Mouse (Mus musculus) hindbrain, embryonic 15.5 days (tissue): ENCODE measurements around the gene Acoxl. TPM values are rescaled to one million over a fixed set of nuclear protein-coding genes. Genes with fewer than 3 reads are reported as not detected.

ENCODE experiments used
- ATAC-seq: fragments of 200-750 bp; cut with Nextera tagmentation; 2 replicates; pipeline ENCODE4 v1.8.0; 2017; ENCODE audit warnings: low read depth, moderate number of reproducible peaks, moderate TSS enrichment; ENCODE audit not compliant: low FRiP score
- H3K27ac ChIP-seq: fragments of 300-500 bp; sonication (generic); replicated peaks from 2 replicates; pipeline ENCODE4 v1.5.1; 2015; ENCODE audit warnings: mild to moderate bottlenecking, inconsistent platforms
- H3K27me3 ChIP-seq: fragments of 300-500 bp; sonication (generic); 2 replicates; pipeline ENCODE4 v1.6.1; 2015; ENCODE audit warnings: control low read depth, inconsistent platforms
- H3K36me3 ChIP-seq: fragments of 300-500 bp; sonication (generic); 2 replicates; pipeline ENCODE4 v1.6.1; 2015; ENCODE audit warnings: control low read depth, inconsistent platforms
- H3K4me1 ChIP-seq: fragments of 300-500 bp; sonication (generic); replicated peaks from 2 replicates; pipeline ENCODE4 v1.6.1; 2015; ENCODE audit warnings: control low read depth, inconsistent platforms
- H3K4me2 ChIP-seq: fragments of 300-500 bp; sonication (generic); 2 replicates; pipeline ENCODE4 v1.6.1; 2015; ENCODE audit warnings: moderate library complexity, mild to moderate bottlenecking, inconsistent platforms
- H3K4me3 ChIP-seq: fragments of 300-500 bp; sonication (generic); 2 replicates; pipeline ENCODE4 v1.5.1; 2015; ENCODE audit warnings: mild to moderate bottlenecking, inconsistent platforms
- H3K9ac ChIP-seq: fragments of 300-500 bp; sonication (generic); 2 replicates; pipeline ENCODE4 v1.6.1; 2015; ENCODE audit warnings: inconsistent platforms
- H3K9me3 ChIP-seq: fragments of 300-500 bp; sonication (generic); 2 replicates; pipeline ENCODE4 v1.6.1; 2016; ENCODE audit warnings: control low read depth, inconsistent platforms
- WGBS: fragments of 180-500 bp; shearing (Covaris S2); methylation state at CpG from one replicate; pipeline ENCODE4 v1.1.7; 2015; 5-methylcytosine and 5-hydroxymethylcytosine counted together
- polyA plus RNA-seq: library from polyadenylated mRNA; unstranded; fragments of >200 nt; fragmentation: Nextera tagmentation; extraction: Ambion mirVana; gene quantifications from 2 replicates; pipeline ENCODE4 v1.2.1, GENCODE M21; 2015

The Acoxl gene
- polyA plus RNA-seq, 1 experiment from 2014 or later: not detected

DNA sequence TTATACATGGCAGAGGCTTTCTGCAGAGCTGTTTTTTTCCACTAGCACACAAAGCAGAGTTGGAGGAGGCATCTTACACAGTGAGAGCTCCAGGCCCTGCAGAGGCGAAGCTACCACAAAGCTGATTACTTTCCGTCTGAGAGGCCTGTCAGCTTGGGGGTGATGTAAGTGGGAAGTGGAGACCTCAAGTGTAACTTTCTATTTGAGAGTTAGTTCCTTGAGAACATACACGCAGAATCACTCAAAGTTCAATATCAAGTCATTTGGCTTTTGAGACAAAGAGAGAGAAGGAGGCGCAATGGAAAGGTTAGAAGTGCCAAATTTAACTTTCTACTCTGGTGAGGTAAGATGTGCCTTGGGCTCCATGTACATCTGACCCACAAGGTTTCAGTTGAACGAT is 234.3 kb downstream of the Acoxl start:
- Histone ChIP-seq H3K27ac (no peak overlapping the region), H3K4me1 (no peaks in the 10 kb centered on the region), H3K4me2 (no peak overlapping the region), H3K27me3 (no peaks in the 10 kb centered on the region), H3K9ac (no peak overlapping the region), H3K36me3 (no peaks in the 10 kb centered on the region), H3K4me3 (no peak overlapping the region), H3K9me3 (no peaks in the 10 kb centered on the region)
- ATAC-seq: no peak
- 82% methylated on average over 5 of the region's 5 CpGs for WGBS

GRCm38 (mm10) chr2:128073603-128074002 is 234.9 kb downstream of the Acoxl start:
- Histone ChIP-seq H3K27ac (no peak overlapping the region), H3K4me2 (no peak overlapping the region), H3K9ac (no peak overlapping the region), H3K9me3 (no peaks in the 10 kb centered on the region), H3K4me3 (no peak overlapping the region), H3K27me3 (no peaks in the 10 kb centered on the region), H3K4me1 (peaks cover 1% of the 10 kb centered on the region), H3K36me3 (no peaks in the 10 kb centered on the region)
- no peak for ATAC-seq
- 90% methylated on average over 2 of the region's 2 CpGs for WGBS

DNA sequence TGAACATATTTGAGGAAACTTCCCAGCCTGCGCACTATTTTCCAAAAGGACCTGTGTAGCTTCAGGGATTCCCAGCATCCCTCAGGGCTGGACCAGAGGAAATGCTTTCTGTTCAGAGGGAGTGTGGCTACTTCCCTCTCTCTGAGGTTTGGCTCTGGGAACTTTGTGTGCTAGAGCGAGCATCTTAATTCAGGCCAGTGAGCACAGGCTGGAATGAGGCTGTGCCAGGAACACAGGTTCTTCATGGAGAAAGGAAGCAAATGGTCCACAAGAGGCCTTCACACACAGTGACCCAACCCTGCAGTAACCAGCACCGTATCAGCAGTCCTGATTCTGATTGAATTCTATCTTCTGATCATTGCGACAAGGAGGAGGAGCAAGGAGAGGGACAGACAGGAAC is 238.3 kb downstream of the Acoxl start:
- peaks cover 10% of the 10 kb centered on the region for H3K4me1 ChIP-seq
- no peak overlapping the region for H3K4me2 ChIP-seq
- H3K27me3 ChIP-seq: no peaks in the 10 kb centered on the region
- H3K9me3 ChIP-seq: no peaks in the 10 kb centered on the region
- WGBS: 83% methylated on average over 4 of the region's 4 CpGs
- no peak overlapping the region for H3K9ac ChIP-seq
- no peak overlapping the region for H3K27ac ChIP-seq
- ATAC-seq: no peak
- H3K4me3 ChIP-seq: no peak overlapping the region
- H3K36me3 ChIP-seq: no peaks in the 10 kb centered on the region

DNA sequence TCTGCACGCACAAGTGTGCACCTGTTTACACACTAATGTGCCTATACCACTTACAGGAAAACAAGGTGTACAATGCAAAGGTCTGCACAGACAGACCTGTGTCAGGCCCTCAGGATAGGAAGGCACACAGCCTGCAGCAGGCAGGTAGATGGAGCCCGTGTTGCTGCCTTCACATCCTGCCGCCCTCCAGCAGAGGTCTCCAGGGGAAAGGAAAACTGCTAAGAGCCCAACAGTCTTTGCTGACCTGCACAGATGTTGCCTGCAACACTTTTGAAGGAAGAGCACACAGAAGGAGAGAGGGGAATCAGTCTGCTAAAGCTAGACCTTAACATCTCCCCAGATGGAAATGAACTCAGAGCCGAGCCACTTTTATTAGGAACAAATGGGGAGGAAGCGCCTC is 240.2 kb downstream of the Acoxl start:
- Histone ChIP-seq H3K4me1 (peaks cover 10% of the 10 kb centered on the region), H3K27me3 (no peaks in the 10 kb centered on the region), H3K4me3 (no peak overlapping the region), H3K36me3 (no peaks in the 10 kb centered on the region), H3K27ac (peak overlapping the region; percentile 65; the same call in 1 of the 2 replicates), H3K9me3 (no peaks in the 10 kb centered on the region), H3K4me2 (peak overlapping the region; percentile 26), H3K9ac (no peak overlapping the region)
- peak; percentile 70; the same call in 1 of the 2 replicates for ATAC-seq
- 38% methylated on average over 5 of the region's 5 CpGs for WGBS

DNA sequence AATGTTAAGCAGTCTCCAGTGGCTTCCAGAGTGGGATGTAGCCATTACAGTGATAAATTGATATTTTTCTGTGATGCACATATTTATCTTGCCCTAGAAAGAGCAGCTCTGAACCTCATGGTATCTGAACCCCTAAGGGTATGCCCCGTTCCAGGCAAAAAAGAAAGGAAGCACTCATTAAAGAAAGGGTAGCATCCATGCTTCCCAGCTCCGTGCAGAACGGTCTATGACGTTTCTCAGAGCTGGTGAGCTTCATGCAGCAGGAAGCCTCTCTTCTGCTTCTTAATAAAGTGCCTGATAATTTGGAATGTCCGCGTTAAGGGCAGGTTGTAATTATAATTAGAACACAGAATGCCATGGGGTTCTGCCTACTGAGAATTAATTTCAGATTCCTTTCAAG is 240.6 kb downstream of the Acoxl start:
- Histone ChIP-seq H3K4me1 (peaks cover 10% of the 10 kb centered on the region), H3K36me3 (no peaks in the 10 kb centered on the region), H3K4me2 (peak overlapping the region; percentile 26), H3K9ac (no peak overlapping the region), H3K27ac (peak overlapping the region; percentile 65), H3K27me3 (no peaks in the 10 kb centered on the region), H3K4me3 (no peak overlapping the region), H3K9me3 (no peaks in the 10 kb centered on the region)
- ATAC-seq: peak; percentile 54; the same call in 1 of the 2 replicates
- WGBS: 40% methylated on average over 6 of the region's 6 CpGs

DNA sequence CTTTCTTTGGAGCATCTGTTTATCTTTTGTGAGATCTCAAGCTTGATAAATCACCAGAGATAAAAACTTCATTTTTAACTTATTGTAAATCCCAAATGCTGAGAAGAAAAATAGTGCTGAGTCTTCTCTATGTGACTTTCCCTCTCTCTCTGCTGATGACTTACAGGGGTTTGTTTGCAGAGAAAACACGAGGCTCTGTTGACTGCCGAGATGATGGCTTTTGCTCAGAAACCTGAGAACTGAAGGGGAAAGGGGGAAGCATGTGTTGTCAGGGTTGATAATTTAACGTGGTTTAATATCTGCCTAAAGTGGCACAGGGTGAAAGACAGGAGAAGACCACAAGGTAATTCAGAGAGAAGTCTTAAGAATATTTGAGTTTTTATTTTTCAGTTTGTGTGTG is 245.2 kb downstream of the Acoxl start:
- no peak overlapping the region for H3K4me3 ChIP-seq
- peaks cover 6% of the 10 kb centered on the region for H3K4me1 ChIP-seq
- H3K36me3 ChIP-seq: no peaks in the 10 kb centered on the region
- H3K9ac ChIP-seq: no peak overlapping the region
- no peaks in the 10 kb centered on the region for H3K27me3 ChIP-seq
- H3K27ac ChIP-seq: no peak overlapping the region
- no peaks in the 10 kb centered on the region for H3K9me3 ChIP-seq
- no peak for ATAC-seq
- no peak overlapping the region for H3K4me2 ChIP-seq
- WGBS: 51% methylated on average over 3 of the region's 3 CpGs

- no peaks in the 10 kb centered on the region for H3K27me3 ChIP-seq
- no peaks in the 10 kb centered on the region for H3K4me1 ChIP-seq
- H3K27ac ChIP-seq: no peak overlapping the region
- no peak for ATAC-seq
- H3K9me3 ChIP-seq: no peaks in the 10 kb centered on the region
- no peak overlapping the region for H3K4me2 ChIP-seq
- no peaks in the 10 kb centered on the region for H3K36me3 ChIP-seq
- 86% methylated on average over 5 of the region's 5 CpGs for WGBS
- H3K4me3 ChIP-seq: no peak overlapping the region
- H3K9ac ChIP-seq: no peak overlapping the region
These were observed 245.9 kb downstream of the Acoxl start for GRCm38 (mm10) chr2:128084607-128085006.

GRCm38 (mm10) chr2:128085481-128085880 is 246.8 kb downstream of the Acoxl start:
- Histone ChIP-seq H3K27ac (no peak overlapping the region), H3K4me2 (no peak overlapping the region), H3K9me3 (no peaks in the 10 kb centered on the region), H3K27me3 (no peaks in the 10 kb centered on the region), H3K36me3 (no peaks in the 10 kb centered on the region), H3K4me3 (no peak overlapping the region), H3K9ac (no peak overlapping the region), H3K4me1 (no peaks in the 10 kb centered on the region)
- ATAC-seq: no peak
- 100% methylated on average over 1 of the region's 1 CpGs for WGBS

GRCm38 (mm10) chr2:128086301-128086886 is 247.7 kb downstream of the Acoxl start:
- Histone ChIP-seq H3K9me3 (no peaks in the 10 kb centered on the region), H3K27me3 (no peaks in the 10 kb centered on the region), H3K36me3 (no peaks in the 10 kb centered on the region), H3K27ac (no peak overlapping the region), H3K4me3 (no peak overlapping the region), H3K4me2 (no peak overlapping the region), H3K9ac (no peak overlapping the region), H3K4me1 (no peaks in the 10 kb centered on the region)
- 56% methylated on average over 14 of the region's 14 CpGs for WGBS
- ATAC-seq: no peak

DNA sequence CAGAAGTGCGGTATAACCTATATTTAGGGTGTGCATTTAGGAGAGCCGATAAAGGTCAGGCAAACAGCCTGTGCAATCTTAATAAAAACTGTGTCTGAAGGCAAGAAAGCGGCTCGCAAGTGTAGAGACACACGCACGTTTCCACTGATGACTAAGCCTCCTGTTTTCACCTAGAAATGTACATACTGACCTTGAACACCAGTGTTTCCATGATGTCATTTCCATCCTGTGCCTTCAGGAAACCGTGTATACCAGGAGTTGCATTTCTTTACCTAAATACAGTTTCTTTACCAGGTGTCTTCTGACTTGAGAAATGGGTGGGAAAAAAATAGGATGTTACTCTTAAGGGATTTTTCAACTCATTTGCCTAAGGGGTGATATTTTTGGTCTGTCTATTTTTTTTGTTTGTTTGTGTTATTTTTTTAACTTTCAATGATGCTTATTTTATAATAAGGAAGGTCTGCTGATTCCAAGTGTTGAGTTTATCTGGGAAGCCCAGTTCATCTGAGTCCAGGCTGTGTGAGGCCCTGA is 248.4 kb downstream of the Acoxl start:
- H3K36me3 ChIP-seq: no peaks in the 10 kb centered on the region
- no peak overlapping the region for H3K9ac ChIP-seq
- peaks cover 4% of the 10 kb centered on the region; the same call in 1 of the 2 replicates for H3K4me1 ChIP-seq
- H3K4me3 ChIP-seq: no peak overlapping the region
- ATAC-seq: no peak
- H3K27ac ChIP-seq: no peak overlapping the region
- no peaks in the 10 kb centered on the region for H3K9me3 ChIP-seq
- H3K4me2 ChIP-seq: no peak overlapping the region
- 85% methylated on average over 7 of the region's 7 CpGs for WGBS
- H3K27me3 ChIP-seq: no peaks in the 10 kb centered on the region

DNA sequence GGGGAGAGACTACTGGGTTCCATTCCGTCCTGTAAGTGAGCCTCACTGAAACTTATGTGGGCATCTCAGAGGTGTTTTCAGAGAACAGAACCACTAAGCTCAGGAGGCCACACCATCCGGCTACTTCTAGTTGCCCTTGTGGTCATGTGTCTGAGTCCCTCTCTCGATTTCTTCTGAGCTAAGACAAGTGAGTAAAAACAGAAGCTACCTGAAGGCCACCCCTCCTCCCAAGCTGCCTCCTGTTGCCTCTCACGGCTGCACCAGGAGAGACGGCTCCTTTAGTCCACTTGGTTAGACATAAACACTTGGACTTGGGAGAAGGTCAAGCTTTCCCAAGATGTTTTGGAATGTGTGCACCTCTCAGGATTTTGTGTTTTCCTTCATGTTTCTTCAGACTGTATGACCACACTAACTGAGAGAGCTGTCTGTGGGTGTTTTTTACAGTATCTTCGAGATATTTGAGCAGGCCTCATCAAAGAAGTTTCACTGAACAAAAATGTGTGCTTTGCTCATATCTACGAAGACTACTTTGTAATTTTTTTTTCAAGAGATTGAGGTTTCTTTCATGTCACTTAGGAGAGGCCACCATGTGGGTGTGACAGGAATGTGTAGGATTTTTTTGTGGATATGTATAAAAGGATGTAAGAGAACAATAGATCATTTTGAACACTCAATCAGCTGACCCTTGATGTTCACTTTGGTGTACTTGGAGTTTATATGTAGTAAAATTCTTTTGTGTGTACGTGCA is 249.3 kb downstream of the Acoxl start:
- 89% methylated on average over 8 of the region's 8 CpGs for WGBS
- H3K4me3 ChIP-seq: no peak overlapping the region
- H3K9ac ChIP-seq: no peak overlapping the region
- H3K4me1 ChIP-seq: peaks cover 5% of the 10 kb centered on the region; the same call in 1 of the 2 replicates
- no peaks in the 10 kb centered on the region for H3K27me3 ChIP-seq
- H3K9me3 ChIP-seq: no peaks in the 10 kb centered on the region
- H3K36me3 ChIP-seq: no peaks in the 10 kb centered on the region
- ATAC-seq: no peak
- no peak overlapping the region for H3K27ac ChIP-seq
- no peak overlapping the region for H3K4me2 ChIP-seq

DNA sequence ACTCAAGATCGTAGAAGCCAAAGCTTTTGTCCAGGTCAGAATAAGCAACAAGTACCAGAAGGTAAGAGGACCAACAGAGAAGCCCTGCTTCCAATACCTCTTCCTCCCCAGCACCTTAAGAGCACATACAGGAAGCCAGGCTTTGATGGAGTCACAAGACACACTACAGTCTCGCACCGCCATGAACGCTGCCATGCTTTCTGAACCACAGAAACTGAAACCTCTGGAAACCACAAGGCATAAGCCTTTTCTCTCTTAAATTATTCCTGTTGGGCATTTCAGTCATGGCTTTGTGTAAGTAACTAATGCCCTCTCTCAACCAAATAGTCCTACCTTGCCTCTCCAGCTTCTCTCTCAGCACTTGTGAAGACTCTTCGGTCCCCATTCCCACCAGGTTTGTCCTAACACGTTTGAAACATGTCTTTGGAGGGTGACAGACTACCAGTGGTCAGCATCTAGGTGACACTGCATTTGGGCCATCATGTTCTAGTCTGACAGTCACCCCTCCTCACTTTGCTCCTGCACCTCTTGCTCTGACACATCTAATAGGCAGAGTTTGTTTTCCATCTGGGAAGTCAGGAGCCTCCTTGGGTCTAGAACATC is 251.7 kb downstream of the Acoxl start:
- no peak overlapping the region for H3K4me3 ChIP-seq
- 89% methylated on average over 6 of the region's 6 CpGs for WGBS
- no peak overlapping the region for H3K27ac ChIP-seq
- no peaks in the 10 kb centered on the region for H3K9me3 ChIP-seq
- H3K4me2 ChIP-seq: no peak overlapping the region
- H3K4me1 ChIP-seq: peaks cover 5% of the 10 kb centered on the region; the same call in 1 of the 2 replicates
- no peak for ATAC-seq
- no peak overlapping the region for H3K9ac ChIP-seq
- no peaks in the 10 kb centered on the region for H3K27me3 ChIP-seq
- H3K36me3 ChIP-seq: no peaks in the 10 kb centered on the region
